Comparison of ENCODE assay signal across 31 mouse cellular contexts in genomic region chr2:167394426-167394825, GRCm38 (mm10).
"Had no signal": no experiment of that assay in that cellular context is flagged by ENCODE, and none has a peak within 500 bp of the region (broad histone marks: within the 10 kb centered on the region; RNA-seq: fewer than 3 reads in every experiment).

No protein-coding gene starts in this region.

- H3K4me3 ChIP-seq: limb, embryonic 10.5 days; limb, embryonic 12.5 days; limb, embryonic 13.5 days; limb, embryonic 15.5 days; liver, embryonic 12.5 days; liver, embryonic 13.5 days; liver, embryonic 15.5 days; lung, embryonic 15.5 days; megakaryocyte, embryonic 14.5 days; midbrain, embryonic 10.5 days; midbrain, embryonic 12.5 days; midbrain, embryonic 13.5 days; midbrain, embryonic 15.5 days; myocyte; neural tube, embryonic 12.5 days; neural tube, embryonic 13.5 days had no signal

- H3K36me3 ChIP-seq: limb, embryonic 10.5 days; limb, embryonic 12.5 days; limb, embryonic 13.5 days; limb, embryonic 15.5 days; liver, embryonic 12.5 days; liver, embryonic 13.5 days; liver, embryonic 15.5 days; lung, embryonic 15.5 days; midbrain, embryonic 10.5 days; midbrain, embryonic 12.5 days; midbrain, embryonic 13.5 days; midbrain, embryonic 15.5 days; neural tube, embryonic 12.5 days; neural tube, embryonic 13.5 days had no signal

- H3K27me3 ChIP-seq: limb, embryonic 12.5 days; limb, embryonic 13.5 days; limb, embryonic 15.5 days; liver, embryonic 12.5 days; liver, embryonic 13.5 days; liver, embryonic 15.5 days; lung, embryonic 15.5 days; midbrain, embryonic 12.5 days; midbrain, embryonic 13.5 days; midbrain, embryonic 15.5 days; neural tube, embryonic 12.5 days; neural tube, embryonic 13.5 days had no signal

- H3K9me3 ChIP-seq: limb, embryonic 10.5 days; limb, embryonic 12.5 days; limb, embryonic 15.5 days; liver, embryonic 12.5 days; liver, embryonic 13.5 days; liver, embryonic 15.5 days; lung, embryonic 15.5 days; midbrain, embryonic 12.5 days; midbrain, embryonic 13.5 days; midbrain, embryonic 15.5 days; neural tube, embryonic 12.5 days had no signal

- H3K4me1 ChIP-seq: limb, embryonic 10.5 days; limb, embryonic 12.5 days; limb, embryonic 13.5 days; limb, embryonic 15.5 days; liver, embryonic 12.5 days; liver, embryonic 13.5 days; liver, embryonic 15.5 days; lung, embryonic 15.5 days; midbrain, embryonic 10.5 days; midbrain, embryonic 12.5 days; midbrain, embryonic 13.5 days; midbrain, embryonic 15.5 days; neural tube, embryonic 12.5 days; neural tube, embryonic 13.5 days had no signal

- H3K9ac ChIP-seq: limb, embryonic 12.5 days; limb, embryonic 13.5 days; limb, embryonic 15.5 days; liver, embryonic 12.5 days; liver, embryonic 13.5 days; liver, embryonic 14.5 days; liver, embryonic 15.5 days; liver, postnatal 0 days; lung, embryonic 14.5 days; lung, embryonic 15.5 days; midbrain, embryonic 12.5 days; midbrain, embryonic 13.5 days; midbrain, embryonic 15.5 days; neural tube, embryonic 12.5 days; neural tube, embryonic 13.5 days had no signal

- H3K27ac ChIP-seq: limb, embryonic 10.5 days; limb, embryonic 12.5 days; limb, embryonic 13.5 days; limb, embryonic 15.5 days; liver, embryonic 12.5 days; liver, embryonic 13.5 days; liver, embryonic 14.5 days; liver, embryonic 15.5 days; lung, embryonic 15.5 days; macrophage; midbrain, embryonic 10.5 days; midbrain, embryonic 12.5 days; midbrain, embryonic 13.5 days; midbrain, embryonic 15.5 days; neural tube, embryonic 12.5 days; neural tube, embryonic 13.5 days had no signal

- DNase-seq: left cerebral cortex, postnatal 4 days; liver; liver, embryonic 13.5 days; liver, postnatal 0 days; lung, adult 18-20 months; lung, adult 2 months; lung, embryonic 14.5 days; lung, postnatal 10 days; lung, postnatal 14 days; lung, postnatal 36 days; lung, postnatal 4 days; midbrain, embryonic 14.5 days had no signal

- ATAC-seq: liver, embryonic 12.5 days; liver, postnatal 0 days; lung, postnatal 0 days; midbrain, embryonic 13.5 days; midbrain, embryonic 15.5 days; midbrain, embryonic 16.5 days had no signal
